7 mouse cellular contexts compared by ENCODE assay signal in the genomic region with DNA sequence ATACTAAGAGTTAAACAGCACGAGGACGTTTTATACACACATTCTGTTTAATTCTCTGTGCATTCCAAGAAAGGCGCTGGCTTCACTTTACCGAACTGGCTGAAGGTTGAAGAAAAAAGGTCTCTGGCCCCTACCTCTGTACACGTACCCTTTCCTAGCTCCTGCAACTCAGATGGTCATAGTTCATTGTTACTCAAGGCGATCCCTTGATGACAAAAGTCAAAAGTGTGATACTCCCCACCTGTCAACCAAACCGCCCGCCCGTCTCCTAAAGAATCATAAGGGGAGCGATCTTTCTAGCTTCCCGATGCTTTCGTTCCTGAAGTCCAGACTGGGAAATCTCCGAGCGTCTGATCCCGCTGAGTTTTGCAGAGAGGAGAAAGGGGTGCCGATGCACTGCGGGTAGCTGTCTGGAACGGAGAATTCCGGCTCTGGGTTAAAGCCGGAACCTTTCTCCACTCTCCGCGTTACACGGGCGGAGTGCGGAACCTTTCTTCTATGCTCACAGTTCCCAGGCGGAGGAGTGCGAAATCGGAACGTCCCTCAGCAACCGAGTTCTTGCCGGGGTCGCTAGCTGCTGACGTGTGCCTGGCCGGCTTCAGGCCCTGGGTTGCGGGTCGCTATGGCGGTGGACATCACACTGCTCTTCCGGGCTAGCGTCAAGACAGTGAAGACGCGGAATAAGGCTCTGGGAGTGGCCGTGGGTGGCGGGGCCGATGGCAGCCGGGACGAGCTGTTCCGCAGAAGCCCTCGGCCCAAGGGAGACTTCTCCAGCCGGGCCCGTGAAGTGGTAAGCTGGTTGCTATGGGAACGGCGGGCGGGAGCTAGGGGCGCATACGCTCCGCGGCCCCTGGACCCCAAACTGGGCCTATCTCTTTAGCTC. TPM values are rescaled to one million over a fixed set of nuclear protein-coding genes. Genes with fewer than 3 reads are reported as not detected.
DNase-seq lines count a peak whose midpoint lies in the region; ATAC-seq lines count a peak whose summit lies in the region.

A gene (plus strand): TSS at position 33 of the 883 bp plus-strand sequence.

- peak; percentile 97 for ATAC-seq in intestine, embryonic 15.5 days

- under 1% methylated on average over 57 of the region's 57 CpGs for WGBS in intestine, embryonic 15.5 days
- WGBS in midbrain, embryonic 10.5 days: 1% methylated on average over 57 of the region's 57 CpGs

- no peaks in the 10 kb centered on the region for H3K27me3 ChIP-seq in intestine, embryonic 15.5 days (replicated peaks)
- H3K27me3 ChIP-seq in midbrain, embryonic 10.5 days (ENCODE audit: low read depth, poor library complexity, severe bottlenecking): peaks cover 5% of the 10 kb centered on the region; the same call in 1 of the 2 replicates

- H3K4me3 ChIP-seq in intestine, embryonic 15.5 days (replicated peaks): peak within 1 kb of the TSS; percentile 96
- H3K4me3 ChIP-seq in midbrain, embryonic 10.5 days: peak within 1 kb of the TSS; percentile 77

- no peaks in the 10 kb centered on the region for H3K9me3 ChIP-seq in intestine, embryonic 15.5 days
- H3K9me3 ChIP-seq in midbrain, embryonic 10.5 days (replicated peaks): no peaks in the 10 kb centered on the region

- DNase-seq in adrenal gland, adult 2 months: peak; percentile 92
- peak; percentile 78 for DNase-seq in embryo, embryonic 11.5 days (ENCODE audit: low read depth, low spot score)
- DNase-seq in gastrocnemius, postnatal 36 days: peak; percentile 74 to 80
- DNase-seq in left cerebral cortex, postnatal 25 days (ENCODE audit: low spot score in 2 of 2): peak; percentile 88 to 94
- peak; percentile 88 for DNase-seq in midbrain, embryonic 10.5 days (ENCODE audit: low spot score)
- peak; percentile 80 for DNase-seq in right cerebral cortex, postnatal 4 days

- H3K9ac ChIP-seq in intestine, embryonic 15.5 days: peak within 1 kb of the TSS; percentile 86

- peak within 1 kb of the TSS; percentile 61 for H3K27ac ChIP-seq in intestine, embryonic 15.5 days
- peak within 1 kb of the TSS; percentile 86 for H3K27ac ChIP-seq in midbrain, embryonic 10.5 days (replicated peaks)

- H3K4me1 ChIP-seq in intestine, embryonic 15.5 days (replicated peaks): no peaks in the 10 kb centered on the region; the same call in 1 of the 2 replicates
- H3K4me1 ChIP-seq in midbrain, embryonic 10.5 days: peaks cover 27% of the 10 kb centered on the region

- no peaks in the 10 kb centered on the region for H3K36me3 ChIP-seq in intestine, embryonic 15.5 days
- peaks cover 17% of the 10 kb centered on the region for H3K36me3 ChIP-seq in midbrain, embryonic 10.5 days

- H3K4me2 ChIP-seq in intestine, embryonic 15.5 days (replicated peaks): peak within 1 kb of the TSS; percentile 78

- intact Hi-C loops in gastrocnemius, postnatal 36 days (cut with DNase I): no loop called here
- intact Hi-C loops in left cerebral cortex, postnatal 25 days (cut with DNase I): no loop called here

RNA-seq across cellular contexts. Expression of the gene that starts here (rescaled TPM):
- 10 to 100 TPM; 31.9 to 37.1 TPM for total RNA-seq in adrenal gland, adult 2 months (2021)
- polyA plus RNA-seq in adrenal gland, adult 2 months (2012; rRNA removed): 12.9 and 14.6 TPM in 2 replicates
- total RNA-seq in gastrocnemius, postnatal 36 days (2021): 10 to 100 TPM; 13.7 to 15.4 TPM
- 38.5 and 39.2 TPM in 2 replicates for polyA plus RNA-seq in intestine, embryonic 15.5 days (2015; fragmentation: Nextera tagmentation; extraction: Ambion mirVana)
- 10 to 100 TPM; 36.4 to 41.1 TPM for total RNA-seq in left cerebral cortex, postnatal 25 days (2021)
- polyA plus RNA-seq in midbrain, embryonic 10.5 days (2016; fragmentation: Nextera tagmentation; extraction: Ambion mirVana): 48.6 and 55.8 TPM in 2 replicates

Comparison
In these comparisons a context has a peak if more than half of its experiments do, and no peak if none do; other contexts are left out.
1. Peak in every context shown above with its lines: DNase-seq, ATAC-seq, H3K4me3 ChIP-seq and H3K27ac ChIP-seq.